Mouse (Mus musculus) stomach, embryonic 16.5 days (tissue): ENCODE measurements around the gene Vmn1r3. TPM values are rescaled to one million over a fixed set of nuclear protein-coding genes. Genes with fewer than 3 reads are reported as not detected.
"Not testable (repeated sequence)": the region's sequence is repeated elsewhere in the genome, so short reads cannot be mapped to it uniquely, and the experiment has no call there.

Source experiments
- ATAC-seq: fragments of 200-750 bp; cut with Nextera tagmentation; 2 replicates; pipeline ENCODE4 v1.8.0; 2017; ENCODE audit warnings: moderate number of reproducible peaks, moderate TSS enrichment; ENCODE audit not compliant: insufficient read depth, low FRiP score
- H3K27ac ChIP-seq: fragments of 300-500 bp; sonication (generic); 2 replicates; pipeline ENCODE4 v1.5.1; 2014; ENCODE audit warnings: low read length
- H3K27me3 ChIP-seq: fragments of 300-500 bp; sonication (generic); 2 replicates; pipeline ENCODE4 v1.6.1; 2014; ENCODE audit warnings: low read length, control low read depth, mixed read lengths; ENCODE audit not compliant: control insufficient read depth, insufficient read depth
- H3K36me3 ChIP-seq: fragments of 300-500 bp; sonication (generic); 2 replicates; pipeline ENCODE4 v1.6.1; 2014; ENCODE audit warnings: low read length; ENCODE audit not compliant: control insufficient read depth, insufficient read depth
- H3K4me1 ChIP-seq: fragments of 300-500 bp; sonication (generic); 2 replicates; pipeline ENCODE4 v1.6.1; 2014; ENCODE audit warnings: low read length, control low read depth, mixed read lengths; ENCODE audit not compliant: control insufficient read depth, insufficient read depth
- H3K4me2 ChIP-seq: fragments of 300-500 bp; sonication (generic); 2 replicates; pipeline ENCODE4 v1.6.1; 2014; ENCODE audit warnings: low read depth, low read length, mixed read lengths
- H3K4me3 ChIP-seq: fragments of 300-500 bp; sonication (generic); replicated peaks from 2 replicates; pipeline ENCODE4 v1.5.1; 2014; ENCODE audit warnings: mild to moderate bottlenecking, low read length
- H3K9ac ChIP-seq: fragments of 300-500 bp; sonication (generic); 2 replicates; pipeline ENCODE4 v1.6.1; 2014; ENCODE audit warnings: low read length
- H3K9me3 ChIP-seq: fragments of 300-500 bp; sonication (generic); replicated peaks from 2 replicates; pipeline ENCODE4 v1.6.1; 2016; ENCODE audit warnings: low read length, control low read depth; ENCODE audit not compliant: control insufficient read depth
- WGBS: fragments of 180-500 bp; shearing (Covaris S2); extraction: QIAGEN DNeasy Blood & Tissue Kit; methylation state at CpG from one replicate; pipeline ENCODE4 v1.1.7; 2014; 5-methylcytosine and 5-hydroxymethylcytosine counted together
- polyA plus RNA-seq: library from polyadenylated mRNA; unstranded; fragments of >200 nt; fragmentation: Nextera tagmentation; extraction: Ambion mirVana; gene quantifications from 2 replicates; pipeline ENCODE4 v1.2.1, GENCODE M21; 2015

The Vmn1r3 gene
- not detected in 2 replicates for polyA plus RNA-seq

DNA sequence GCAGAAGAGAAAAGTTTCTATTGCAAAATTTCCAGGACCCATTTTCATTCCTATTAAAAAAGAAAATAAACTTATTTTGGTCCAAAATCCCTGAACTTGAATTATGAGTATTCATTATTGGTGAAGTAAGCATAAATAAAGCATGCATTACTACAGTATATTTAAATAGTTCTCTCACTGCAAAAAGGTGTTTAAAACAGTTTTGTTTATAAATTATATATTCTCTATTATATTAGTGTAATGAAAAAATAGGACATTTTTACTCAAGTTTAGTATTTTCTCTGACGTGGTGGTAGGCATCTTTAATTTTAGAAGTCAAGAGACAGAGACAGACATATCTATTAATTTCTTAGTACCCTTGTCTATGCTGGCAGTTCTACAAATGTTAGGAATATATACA lies at the start of gene Vmn1r3:
Vmn1r3 (minus strand) TSS at position 101 of the 400 bp plus-strand sequence.
- H3K27ac ChIP-seq, H3K9ac ChIP-seq, H3K36me3 ChIP-seq, ATAC-seq, H3K4me2 ChIP-seq, H3K9me3 ChIP-seq, H3K27me3 ChIP-seq, H3K4me3 ChIP-seq, H3K4me1 ChIP-seq: not testable (repeated sequence)
- 82% methylated on average over 1 of the region's 1 CpGs for WGBS

DNA sequence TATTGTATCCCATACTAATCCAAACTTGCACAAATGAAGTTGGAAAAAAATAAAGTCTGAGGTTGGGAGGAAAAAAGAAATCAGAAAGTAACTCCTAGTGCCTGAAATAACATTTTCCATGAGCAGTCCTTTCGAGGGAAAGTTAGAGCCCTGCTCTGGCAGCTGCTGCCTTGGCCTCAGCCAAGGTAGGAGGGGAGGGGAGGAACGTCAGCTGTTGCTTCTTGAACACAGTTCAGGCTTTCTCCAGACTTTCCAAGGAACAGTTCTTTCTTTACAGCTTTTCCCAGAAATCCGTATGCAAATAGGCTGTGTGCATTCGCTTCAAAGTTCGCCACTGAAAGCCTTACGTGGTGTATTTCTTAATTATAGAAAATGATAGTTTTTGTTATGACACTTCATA lies 46.9 kb upstream of the Vmn1r3 start:
- no peak overlapping the region for H3K4me2 ChIP-seq

DNA sequence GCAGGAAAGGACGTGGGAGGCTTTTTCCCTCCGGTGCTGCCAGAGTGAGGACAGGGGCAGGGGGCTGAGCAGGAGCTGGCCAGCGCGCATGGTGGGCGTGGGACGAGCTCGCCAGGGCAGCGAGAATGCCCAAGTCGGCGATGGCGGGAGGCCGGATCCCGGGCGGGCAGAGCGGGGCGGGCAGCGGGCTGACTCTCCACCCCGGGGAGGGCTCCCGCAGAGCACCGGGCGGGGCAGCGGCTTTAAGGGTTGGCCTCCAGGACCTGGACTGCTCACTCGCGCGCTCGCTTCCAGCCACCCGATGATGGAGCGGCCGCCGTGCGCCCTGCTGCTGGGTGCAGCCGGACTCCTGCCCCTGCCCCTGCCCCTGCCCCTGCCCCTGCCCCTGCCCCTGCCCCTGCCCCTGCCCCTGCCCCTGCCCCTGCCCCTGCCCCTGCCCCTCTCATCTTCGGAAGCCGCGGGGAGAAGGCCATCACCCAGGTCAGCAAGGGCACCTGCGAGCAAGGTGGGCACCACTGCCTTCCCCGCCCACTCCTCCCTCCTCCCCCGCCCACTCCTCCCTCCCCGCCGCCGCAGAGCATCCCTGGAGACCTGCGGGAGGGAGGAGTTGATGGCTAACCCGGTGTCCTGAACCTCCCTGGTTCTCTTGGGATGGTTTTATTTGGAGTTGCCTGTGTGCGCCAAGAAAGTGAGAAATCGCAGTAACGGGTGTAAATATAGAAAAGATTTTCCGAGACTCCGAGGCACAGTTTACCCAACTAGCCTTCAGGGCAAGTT lies 45.9 kb upstream of the Vmn1r3 start:
- ATAC-seq: peak; percentile 61; the same call in 1 of the 2 replicates
- H3K9me3 ChIP-seq: peaks cover 8% of the 10 kb centered on the region
- 7% methylated on average over 30 of the region's 48 CpGs for WGBS
- H3K9ac ChIP-seq: peak overlapping the region; percentile 54; the same call in 1 of the 2 replicates
- peak overlapping the region; percentile 58 for H3K4me2 ChIP-seq
- no peaks in the 10 kb centered on the region for H3K4me1 ChIP-seq
- H3K4me3 ChIP-seq: peak overlapping the region; percentile 42
- H3K27ac ChIP-seq: no peak overlapping the region
- H3K27me3 ChIP-seq: no peaks in the 10 kb centered on the region
- no peaks in the 10 kb centered on the region for H3K36me3 ChIP-seq

More for the DNA sequence above, 46.9 kb upstream of the Vmn1r3 start:
- no peaks in the 10 kb centered on the region for H3K27me3 ChIP-seq
- 0 out of 2 replicates have a peak, but pooled peaks have one; percentile 27 for ATAC-seq
- H3K4me1 ChIP-seq: no peaks in the 10 kb centered on the region
- WGBS: 58% methylated on average over 6 of the region's 6 CpGs
- no peak overlapping the region for H3K27ac ChIP-seq
- H3K9me3 ChIP-seq: peaks cover 4% of the 10 kb centered on the region
- H3K4me3 ChIP-seq: no peak overlapping the region
- no peak overlapping the region for H3K9ac ChIP-seq
- no peaks in the 10 kb centered on the region for H3K36me3 ChIP-seq

DNA sequence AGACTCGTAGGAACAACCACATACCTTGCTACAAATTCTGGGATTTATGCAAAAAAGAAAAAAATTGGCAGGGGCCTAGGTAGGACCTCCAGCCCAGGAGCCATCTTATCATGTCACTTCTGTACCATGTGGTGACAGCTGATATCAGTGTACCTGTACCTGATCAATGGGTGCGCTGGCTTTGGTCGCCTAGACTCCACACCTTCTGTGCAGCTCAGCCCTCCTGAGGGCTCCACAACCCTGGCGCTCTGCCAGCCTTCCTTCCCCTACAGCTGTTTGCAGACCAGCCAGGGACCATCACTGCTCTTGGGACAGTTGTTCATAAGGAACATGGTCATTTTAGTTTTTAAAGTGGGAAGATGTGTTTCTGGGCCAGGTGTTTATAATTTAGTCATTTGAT lies 44.4 kb upstream of the Vmn1r3 start:
- Histone ChIP-seq H3K9ac (no peak overlapping the region), H3K36me3 (no peaks in the 10 kb centered on the region), H3K4me2 (no peak overlapping the region), H3K9me3 (peaks cover 13% of the 10 kb centered on the region), H3K4me1 (no peaks in the 10 kb centered on the region), H3K27me3 (no peaks in the 10 kb centered on the region), H3K4me3 (no peak overlapping the region), H3K27ac (no peak overlapping the region)
- peak; percentile 17 for ATAC-seq
- 68% methylated on average over 4 of the region's 4 CpGs for WGBS

DNA sequence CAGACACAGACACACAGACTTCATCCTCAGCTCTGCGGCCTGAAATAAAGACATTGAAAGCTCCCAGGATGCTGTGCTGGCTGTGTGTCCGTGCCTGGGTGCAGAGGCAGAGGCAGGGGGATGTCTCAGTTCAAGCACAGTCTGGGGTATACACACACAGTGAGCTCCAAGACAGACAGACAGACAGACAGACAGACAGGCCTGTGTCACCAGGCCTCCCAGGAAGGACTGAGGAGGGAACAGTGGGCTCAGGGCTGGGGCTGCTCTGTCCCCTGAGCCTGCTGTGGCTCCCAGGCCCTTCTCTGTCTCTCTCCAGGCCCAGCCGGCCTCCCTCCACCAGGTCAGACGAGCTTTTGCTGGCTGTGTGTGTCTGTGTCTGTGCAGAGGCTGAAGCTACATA lies 43.3 kb upstream of the Vmn1r3 start:
- ATAC-seq: peak; percentile 19
- H3K27me3 ChIP-seq: no peaks in the 10 kb centered on the region
- 65% methylated on average over 4 of the region's 4 CpGs for WGBS
- no peak overlapping the region for H3K27ac ChIP-seq
- H3K4me1 ChIP-seq: no peaks in the 10 kb centered on the region
- H3K4me2 ChIP-seq: no peak overlapping the region
- H3K9ac ChIP-seq: no peak overlapping the region
- H3K9me3 ChIP-seq: peaks cover 13% of the 10 kb centered on the region
- H3K4me3 ChIP-seq: no peak overlapping the region
- no peaks in the 10 kb centered on the region for H3K36me3 ChIP-seq

DNA sequence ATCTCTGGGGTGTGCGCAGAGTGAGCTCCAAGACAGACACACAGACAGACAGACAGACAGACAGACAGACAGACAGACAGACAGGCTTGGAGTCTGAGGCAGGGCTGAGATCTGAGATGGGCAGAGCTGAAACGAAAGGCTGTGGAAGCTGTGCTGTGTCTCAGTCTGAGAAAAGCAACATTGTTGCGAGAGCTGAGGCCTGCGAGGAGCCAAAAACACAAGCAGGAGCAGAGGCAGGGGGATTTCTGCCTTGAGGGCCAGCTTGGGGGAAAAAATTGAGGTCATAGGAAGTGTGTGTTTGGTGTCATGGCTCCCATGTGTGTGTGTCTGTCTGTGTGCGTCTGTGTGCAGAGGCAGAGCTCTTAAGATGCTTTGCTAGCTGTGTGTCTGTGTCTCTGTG lies 42.6 kb upstream of the Vmn1r3 start:
- Histone ChIP-seq H3K4me1 (no peaks in the 10 kb centered on the region), H3K9ac (no peak overlapping the region), H3K4me3 (no peak overlapping the region), H3K4me2 (no peak overlapping the region), H3K9me3 (peaks cover 13% of the 10 kb centered on the region), H3K27ac (no peak overlapping the region), H3K36me3 (no peaks in the 10 kb centered on the region), H3K27me3 (no peaks in the 10 kb centered on the region)
- no peak for ATAC-seq
- 63% methylated on average over 5 of the region's 5 CpGs for WGBS

DNA sequence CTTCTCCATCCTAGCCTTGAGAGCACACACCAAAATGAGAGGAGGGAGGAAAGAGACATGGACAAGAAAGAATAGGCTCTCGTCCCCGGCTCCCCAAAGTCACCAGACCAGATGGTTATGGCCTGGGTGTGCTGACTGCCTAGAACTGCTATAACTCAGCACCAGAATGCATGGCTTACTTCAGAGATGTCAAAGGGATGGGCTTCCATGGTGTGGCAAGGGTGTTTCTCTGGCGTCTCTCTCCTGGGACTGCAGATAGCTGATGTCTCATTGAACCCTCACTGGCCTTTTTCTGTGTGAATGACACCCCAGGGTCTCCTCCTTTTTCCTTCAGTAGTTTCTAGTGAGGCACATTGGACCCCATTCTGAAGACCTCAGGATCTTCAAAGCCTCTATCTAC lies 41.3 kb upstream of the Vmn1r3 start:
- no peak overlapping the region for H3K4me2 ChIP-seq
- no peak overlapping the region for H3K9ac ChIP-seq
- ATAC-seq: no peak
- H3K36me3 ChIP-seq: no peaks in the 10 kb centered on the region
- 67% methylated on average over 3 of the region's 3 CpGs for WGBS
- peaks cover 13% of the 10 kb centered on the region for H3K9me3 ChIP-seq
- no peaks in the 10 kb centered on the region for H3K27me3 ChIP-seq
- no peak overlapping the region for H3K27ac ChIP-seq
- H3K4me1 ChIP-seq: no peaks in the 10 kb centered on the region
- no peak overlapping the region for H3K4me3 ChIP-seq

DNA sequence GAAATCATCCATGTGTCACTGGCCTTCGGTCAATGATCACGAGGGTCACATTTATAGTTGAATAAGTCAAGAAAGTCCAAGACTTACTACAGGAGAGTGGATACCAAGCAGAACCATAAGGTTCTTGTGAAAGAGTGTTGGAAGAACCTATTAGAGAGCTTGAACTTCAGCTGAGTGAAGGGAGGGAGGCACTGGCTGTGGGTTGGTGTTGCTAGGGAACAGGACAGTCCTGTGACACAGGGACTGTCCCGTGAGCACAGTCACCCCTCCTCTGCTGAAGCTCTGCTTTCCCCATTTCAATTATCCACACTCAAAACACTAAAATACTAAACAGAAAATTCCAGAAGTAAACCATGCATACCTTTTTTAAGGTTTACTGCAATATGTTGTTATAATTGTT lies 40.3 kb upstream of the Vmn1r3 start:
- not testable (repeated sequence) for H3K27me3 ChIP-seq, ATAC-seq, H3K36me3 ChIP-seq, H3K4me1 ChIP-seq, H3K27ac ChIP-seq, H3K9ac ChIP-seq, H3K4me3 ChIP-seq, H3K4me2 ChIP-seq
- H3K9me3 ChIP-seq: peaks cover 13% of the 10 kb centered on the region
- 54% methylated on average over 3 of the region's 3 CpGs for WGBS

DNA sequence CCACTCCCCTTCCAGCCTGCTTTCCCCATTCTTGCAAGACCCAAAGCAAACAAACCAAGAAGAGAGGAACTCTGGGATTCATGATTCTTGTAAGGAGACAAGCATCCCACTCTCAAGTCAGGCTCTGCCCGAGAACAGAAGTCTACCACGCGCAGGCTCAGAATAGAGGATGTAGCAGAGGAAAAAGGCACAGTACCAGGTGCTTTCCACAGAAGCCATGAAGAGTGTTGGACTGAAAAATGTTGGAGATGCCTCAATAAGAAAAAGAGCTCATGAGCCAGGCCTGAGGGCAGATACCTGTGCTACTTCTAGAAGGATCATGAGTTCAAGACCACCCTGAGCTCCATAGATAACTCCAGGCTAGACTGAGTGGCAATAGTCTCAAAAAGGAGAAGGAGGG lies 39.7 kb upstream of the Vmn1r3 start:
- not testable (repeated sequence) for H3K27me3 ChIP-seq, H3K4me2 ChIP-seq, H3K9ac ChIP-seq, ATAC-seq, H3K4me1 ChIP-seq, H3K36me3 ChIP-seq, H3K27ac ChIP-seq, H3K4me3 ChIP-seq
- peaks cover 13% of the 10 kb centered on the region for H3K9me3 ChIP-seq
- WGBS: 45% methylated on average over 3 of the region's 3 CpGs
